Comparison of ENCODE assay signal across 22 mouse cellular contexts in the genomic region with DNA sequence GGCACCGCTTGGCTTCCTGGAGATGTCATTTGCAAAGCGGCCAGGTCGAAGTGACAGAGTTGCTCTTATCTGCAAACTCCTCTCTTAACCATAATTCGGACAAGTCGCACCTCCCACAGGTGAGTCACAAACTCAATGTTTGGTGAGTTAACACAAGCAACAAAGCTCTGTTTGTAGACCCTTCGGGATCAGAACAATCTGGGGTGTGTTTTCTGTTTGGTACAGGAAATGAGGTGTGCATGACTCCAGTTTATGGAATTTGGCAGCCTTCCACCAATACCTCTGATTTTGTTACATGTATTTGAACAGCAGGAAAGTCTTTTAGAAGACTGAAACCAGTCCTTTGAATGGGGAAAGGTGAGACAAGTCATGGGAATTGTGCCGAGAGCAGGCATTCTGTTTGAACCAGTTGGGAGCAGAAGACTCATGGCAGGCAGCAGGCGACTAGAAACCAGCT. TPM values are rescaled to one million over a fixed set of nuclear protein-coding genes. Genes with fewer than 3 reads are reported as not detected.
A peak's percentile ranks its signal among the peaks of the same experiment; 100 is the strongest.
DNase-seq lines count a peak whose midpoint lies in the region; ATAC-seq and TF ChIP-seq lines count a peak whose summit lies in the region.
"Had no signal": no experiment of that assay in that cellular context is flagged by ENCODE, and none has a peak within 500 bp of the region (broad histone marks: within the 10 kb centered on the region; RNA-seq: fewer than 3 reads in every experiment).

No protein-coding gene starts in this region.

- TF ChIP-seq CTCF in gastrocnemius, adult 2 months (IDR thresholded peaks at IDR 0.05), result no peak

- H3K4me1 ChIP-seq in intestine, embryonic 14.5 days (replicated peaks; ENCODE audit: control insufficient read depth, insufficient read depth, low read length), result no peaks in the 10 kb centered on the region
- H3K4me1 ChIP-seq in intestine, embryonic 16.5 days (ENCODE audit: control insufficient read depth, insufficient read depth, low read length), result no peaks in the 10 kb centered on the region; the same call in 1 of the 2 replicates
- peaks cover 18% of the 10 kb centered on the region for H3K4me1 ChIP-seq in limb, embryonic 13.5 days
- H3K4me1 ChIP-seq in forebrain, embryonic 15.5 days, result no peaks in the 10 kb centered on the region
- no peaks in the 10 kb centered on the region for H3K4me1 ChIP-seq in hindbrain, embryonic 16.5 days (ENCODE audit: control insufficient read depth, insufficient read depth, low read depth, low read length)
- H3K4me1 ChIP-seq: neural tube, embryonic 13.5 days had no signal

- H3K9me3 ChIP-seq in intestine, embryonic 14.5 days (ENCODE audit: control insufficient read depth, low read length), result no peaks in the 10 kb centered on the region
- H3K9me3 ChIP-seq in intestine, embryonic 16.5 days (ENCODE audit: control insufficient read depth, low read length), result no peaks in the 10 kb centered on the region
- H3K9me3 ChIP-seq in limb, embryonic 13.5 days, result no peaks in the 10 kb centered on the region
- no peaks in the 10 kb centered on the region for H3K9me3 ChIP-seq in forebrain, embryonic 15.5 days
- no peaks in the 10 kb centered on the region for H3K9me3 ChIP-seq in hindbrain, embryonic 16.5 days (ENCODE audit: control insufficient read depth, low read length)
- H3K9me3 ChIP-seq: forebrain, embryonic 10.5 days; neural tube, embryonic 13.5 days had no signal

- H3K4me2 ChIP-seq in intestine, embryonic 14.5 days (ENCODE audit: low read length), result no peak overlapping the region
- no peak overlapping the region for H3K4me2 ChIP-seq in intestine, embryonic 16.5 days (ENCODE audit: low read depth, low read length)
- H3K4me2 ChIP-seq in limb, embryonic 13.5 days (replicated peaks), result peak overlapping the region; percentile 15; the same call in 1 of the 2 replicates
- H3K4me2 ChIP-seq in forebrain, embryonic 15.5 days (replicated peaks), result no peak overlapping the region
- H3K4me2 ChIP-seq in hindbrain, embryonic 16.5 days (ENCODE audit: low read length), result no peak overlapping the region
- H3K4me2 ChIP-seq: liver, embryonic 11.5 days; neural tube, embryonic 13.5 days had no signal

- no peak for ATAC-seq in intestine, embryonic 14.5 days (replicated peaks; ENCODE audit: low FRiP score, low TSS enrichment, low read depth)
- ATAC-seq in intestine, embryonic 16.5 days, result no peak; the same call in 1 of the 2 replicates
- peak; percentile 66 for ATAC-seq in limb, embryonic 13.5 days (ENCODE audit: low FRiP score, low read depth)
- ATAC-seq in forebrain, embryonic 15.5 days (replicated peaks), result no peak
- no peak for ATAC-seq in hindbrain, embryonic 16.5 days

- intact Hi-C loops in gastrocnemius, adult 2 months (cut with DNase I), result no loop called here

- WGBS in intestine, embryonic 14.5 days, result 76% methylated on average over 8 of the region's 8 CpGs
- WGBS in intestine, embryonic 16.5 days, result 70% methylated on average over 8 of the region's 8 CpGs
- WGBS in limb, embryonic 13.5 days, result 44% methylated on average over 8 of the region's 8 CpGs
- 92% methylated on average over 8 of the region's 8 CpGs for WGBS in forebrain, embryonic 15.5 days
- 90% methylated on average over 8 of the region's 8 CpGs for WGBS in hindbrain, embryonic 16.5 days

- H3K4me3 ChIP-seq in intestine, embryonic 14.5 days (ENCODE audit: low read depth, low read length), result no peak overlapping the region
- H3K4me3 ChIP-seq in intestine, embryonic 16.5 days (ENCODE audit: low read length), result no peak overlapping the region
- no peak overlapping the region for H3K4me3 ChIP-seq in limb, embryonic 13.5 days
- no peak overlapping the region for H3K4me3 ChIP-seq in forebrain, embryonic 15.5 days
- no peak overlapping the region for H3K4me3 ChIP-seq in gastrocnemius, adult 2 months
- H3K4me3 ChIP-seq in hindbrain, embryonic 16.5 days (ENCODE audit: low read length), result no peak overlapping the region
- H3K4me3 ChIP-seq: forebrain, embryonic 10.5 days; neural tube, embryonic 13.5 days had no signal

- no peak overlapping the region for H3K9ac ChIP-seq in intestine, embryonic 14.5 days (ENCODE audit: low read length)
- H3K9ac ChIP-seq in intestine, embryonic 16.5 days (ENCODE audit: low read depth, low read length), result no peak overlapping the region
- H3K9ac ChIP-seq in limb, embryonic 13.5 days, result no peak overlapping the region
- H3K9ac ChIP-seq in forebrain, embryonic 15.5 days (replicated peaks), result no peak overlapping the region
- no peak overlapping the region for H3K9ac ChIP-seq in hindbrain, embryonic 16.5 days (ENCODE audit: low read depth, low read length)
- H3K9ac ChIP-seq: neural tube, embryonic 13.5 days had no signal

- 0 out of 2 replicates have a peak overlapping the region, but pooled peaks have one; percentile 7 for H3K27ac ChIP-seq in intestine, embryonic 14.5 days (ENCODE audit: low read depth)
- no peak overlapping the region for H3K27ac ChIP-seq in intestine, embryonic 16.5 days (ENCODE audit: low read length)
- H3K27ac ChIP-seq in limb, embryonic 13.5 days, result peak overlapping the region; percentile 69
- H3K27ac ChIP-seq in forebrain, embryonic 15.5 days (replicated peaks), result no peak overlapping the region
- H3K27ac ChIP-seq in gastrocnemius, adult 2 months, result no peak overlapping the region
- no peak overlapping the region for H3K27ac ChIP-seq in hindbrain, embryonic 16.5 days (ENCODE audit: low read depth, low read length)
- H3K27ac ChIP-seq: forebrain, embryonic 10.5 days; neural tube, embryonic 13.5 days had no signal

- H3K27me3 ChIP-seq in intestine, embryonic 14.5 days (replicated peaks; ENCODE audit: control insufficient read depth, insufficient read depth, low read length), result no peaks in the 10 kb centered on the region
- H3K27me3 ChIP-seq in intestine, embryonic 16.5 days (replicated peaks; ENCODE audit: control insufficient read depth, insufficient read depth, low read length), result no peaks in the 10 kb centered on the region
- H3K27me3 ChIP-seq in limb, embryonic 13.5 days, result no peaks in the 10 kb centered on the region
- H3K27me3 ChIP-seq in forebrain, embryonic 15.5 days, result no peaks in the 10 kb centered on the region
- H3K27me3 ChIP-seq in hindbrain, embryonic 16.5 days (replicated peaks; ENCODE audit: control insufficient read depth, insufficient read depth, low read length), result no peaks in the 10 kb centered on the region
- H3K27me3 ChIP-seq: neural tube, embryonic 13.5 days had no signal

- peak; percentile 49 for DNase-seq in intestine, embryonic 14.5 days (ENCODE audit: low spot score)
- DNase-seq in urinary bladder, adult 18-20 months (ENCODE audit: low spot score in 2 of 2), result peak; percentile 33 to 64
- DNase-seq in urinary bladder, postnatal 10 days (ENCODE audit: low spot score), result no peak
- DNase-seq in gastrocnemius, adult 2 months, result no peak
- DNase-seq: adrenal gland, postnatal 14 days; cerebellum, postnatal 10 days; heart, postnatal 14 days; kidney, postnatal 14 days; retina, postnatal 1 day; spleen, adult 18-20 months had no signal

- no peaks in the 10 kb centered on the region for H3K36me3 ChIP-seq in intestine, embryonic 14.5 days (ENCODE audit: control insufficient read depth, insufficient read depth, low read length)
- H3K36me3 ChIP-seq in intestine, embryonic 16.5 days (ENCODE audit: control insufficient read depth, insufficient read depth, low read length), result no peaks in the 10 kb centered on the region
- H3K36me3 ChIP-seq in limb, embryonic 13.5 days, result no peaks in the 10 kb centered on the region
- H3K36me3 ChIP-seq in forebrain, embryonic 15.5 days, result no peaks in the 10 kb centered on the region
- H3K36me3 ChIP-seq in hindbrain, embryonic 16.5 days (ENCODE audit: control insufficient read depth, insufficient read depth, low read length), result no peaks in the 10 kb centered on the region
- H3K36me3 ChIP-seq: forebrain, embryonic 10.5 days; neural tube, embryonic 13.5 days had no signal

RNA-seq across cellular contexts. Expression of gene Slc22a16, which starts 58.9 kb away (rescaled TPM):
- not detected in 2 replicates for polyA plus RNA-seq in intestine, embryonic 14.5 days (2014; fragmentation: Nextera tagmentation; extraction: Ambion mirVana)
- not detected in 2 replicates for polyA plus RNA-seq in intestine, embryonic 16.5 days (2015; fragmentation: Nextera tagmentation; extraction: Ambion mirVana)
- polyA plus RNA-seq in limb, embryonic 13.5 days (2015; fragmentation: Nextera tagmentation; extraction: Ambion mirVana), result not detected in 2 replicates
- polyA plus RNA-seq in forebrain, embryonic 15.5 days (2015; fragmentation: Nextera tagmentation; extraction: Ambion mirVana), result not detected in 2 replicates
- total RNA-seq in gastrocnemius, adult 2 months (2021), result not detected
- polyA plus RNA-seq in hindbrain, embryonic 16.5 days (2015; fragmentation: Nextera tagmentation; extraction: Ambion mirVana), result not detected in 2 replicates
- total RNA-seq: adrenal gland, postnatal 14 days; ES-E14; heart, adult 8-10 months; heart, postnatal 14 days; layer of hippocampus, postnatal 25 days; megakaryocyte-erythroid progenitor cell, adult 5-6 weeks had no signal
- polyA plus RNA-seq: C2C12; forebrain, embryonic 10.5 days; liver, embryonic 11.5 days; neural tube, embryonic 13.5 days had no signal

Comparison
In these comparisons a context has a peak if more than half of its experiments do, and no peak if none do; other contexts are left out.
1. DNase-seq: peak in intestine, embryonic 14.5 days (single experiment) and urinary bladder, adult 18-20 months (2 of 2); none in urinary bladder, postnatal 10 days (single experiment) and gastrocnemius, adult 2 months (single experiment).
2. H3K27ac ChIP-seq: peak in intestine, embryonic 14.5 days (single experiment) and limb, embryonic 13.5 days (single experiment); none in intestine, embryonic 16.5 days (single experiment), forebrain, embryonic 15.5 days (single experiment), gastrocnemius, adult 2 months (single experiment) and hindbrain, embryonic 16.5 days (single experiment).